Mouse (Mus musculus): Measurements from ENCODE around the gene Mapk7. TPM values are rescaled to one million over a fixed set of nuclear protein-coding genes. Genes with fewer than 3 reads are reported as not detected.

Gene Mapk7
- total and polyA plus RNA-seq, 3 experiments, result 12.4 to 32.3 (median 12.7) TPM

DNA sequence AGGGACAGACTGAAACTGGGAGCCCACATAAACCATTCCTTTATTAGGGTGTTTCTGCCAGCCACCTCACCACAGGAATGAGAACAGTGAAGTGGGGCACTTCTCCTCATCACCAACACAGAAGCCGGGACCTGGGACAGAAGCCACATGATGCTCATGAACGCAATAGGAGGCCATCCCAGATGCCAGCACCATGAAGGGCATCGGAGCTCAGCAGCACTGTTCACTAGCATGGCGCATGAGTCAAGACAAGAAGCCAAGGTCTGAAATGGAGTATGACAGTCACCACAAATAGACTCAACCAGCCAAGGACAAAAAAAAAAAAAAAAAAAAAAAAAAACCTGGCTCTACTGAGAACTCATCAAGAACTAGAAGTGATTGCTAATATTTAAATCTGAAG, 53.8 kb downstream of the Mapk7 start:
- DNase-seq (ENCODE audit: low spot score) (no peak), ATAC-seq (ENCODE audit: extremely low read depth, insufficient number of reproducible peaks, low FRiP score, poor library complexity, severe bottlenecking) (no peak)
- H3K4me3 ChIP-seq (ENCODE audit: low read depth, low read length), result no peak overlapping the region
- H3K9me3 ChIP-seq (replicated peaks), result no peaks in the 10 kb centered on the region
- peaks cover 10% of the 10 kb centered on the region for H3K27me3 ChIP-seq (ENCODE audit: insufficient read depth, low read length)
- 0 out of 2 replicates have a peak, but pooled peaks cover 5% of the 10 kb centered on the region for H3K4me1 ChIP-seq (ENCODE audit: insufficient read depth, low read depth, low read length)
- no peak for TF ChIP-seq GATA2 (IDR thresholded peaks at IDR 0.05; ENCODE audit: borderline replicate concordance, low read depth, low read length)
- no peak for TF ChIP-seq POLR2AphosphoS5 (IDR thresholded peaks at IDR 0.05; ENCODE audit: insufficient replicate concordance, low read depth, low read length)
- TF ChIP-seq GATA1 (IDR thresholded peaks at IDR 0.05; ENCODE audit: borderline replicate concordance, low read length), result no peak
- no peaks in the 10 kb centered on the region for H3K36me3 ChIP-seq (replicated peaks)

DNA sequence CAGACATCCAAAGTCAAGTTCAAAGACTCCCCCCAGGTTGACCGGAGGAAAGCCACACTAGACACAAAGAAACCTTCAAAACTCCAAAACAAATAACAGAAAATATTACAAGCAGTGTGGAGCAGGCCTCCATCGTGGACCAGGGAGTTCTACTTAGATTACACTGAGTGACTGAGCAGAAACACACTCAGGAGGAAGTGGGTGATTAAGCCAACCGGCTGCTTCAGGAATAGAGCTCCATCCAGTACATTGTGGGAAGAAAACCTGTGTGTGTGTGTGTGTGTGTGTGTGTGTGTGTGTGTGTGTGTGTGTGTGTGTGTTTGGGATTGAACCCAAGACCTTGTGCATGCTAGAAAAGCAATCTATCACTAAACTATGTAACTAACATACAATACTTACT, 55.0 kb downstream of the Mapk7 start:
- Histone ChIP-seq H3K9me3 (replicated peaks) (no peaks in the 10 kb centered on the region), H3K4me1 (ENCODE audit: insufficient read depth, low read depth, low read length) (0 out of 2 replicates have a peak, but pooled peaks cover 5% of the 10 kb centered on the region), H3K4me3 (ENCODE audit: low read depth, low read length) (no peak overlapping the region), H3K36me3 (replicated peaks) (no peaks in the 10 kb centered on the region), H3K27me3 (ENCODE audit: insufficient read depth, low read length) (peaks cover 12% of the 10 kb centered on the region)
- DNase-seq (ENCODE audit: low spot score) (no peak), ATAC-seq (ENCODE audit: extremely low read depth, insufficient number of reproducible peaks, low FRiP score, poor library complexity, severe bottlenecking) (no peak)
- TF ChIP-seq CTCF (IDR thresholded peaks at IDR 0.05; ENCODE audit: low read depth, low read length), result no peak
- no peak for TF ChIP-seq GATA1 (IDR thresholded peaks at IDR 0.05; ENCODE audit: borderline replicate concordance, low read length)
- TF ChIP-seq TAL1 (conservative IDR thresholded peaks at IDR 0.05; ENCODE audit: low read depth, low read length), result no peak
- no peak for TF ChIP-seq GATA2 (IDR thresholded peaks at IDR 0.05; ENCODE audit: borderline replicate concordance, low read depth, low read length)
- TF ChIP-seq POLR2AphosphoS5 (IDR thresholded peaks at IDR 0.05; ENCODE audit: insufficient replicate concordance, low read depth, low read length), result no peak

Other genes with a start within 250 kb of the Mapk7 start
- gene Aldh3a2, start 226.9 kb downstream of the Mapk7 start, total RNA-seq (2014; fragmentation: Nextera tagmentation), result 23.0 and 26.0 TPM in 2 replicates
- 22.1 and 27.0 TPM in 2 replicates for gene Aldh3a2, start 226.9 kb downstream of the Mapk7 start, total RNA-seq (2017)
- 3.0 and 3.7 TPM in 2 replicates for gene Aldh3a2, start 226.9 kb downstream of the Mapk7 start, polyA plus RNA-seq (2012)
- not detected in 2 replicates for gene Slc47a2, start 151.5 kb downstream of the Mapk7 start, total RNA-seq (2014; fragmentation: Nextera tagmentation)
- not detected in 2 replicates for gene Slc47a2, start 151.5 kb downstream of the Mapk7 start, total RNA-seq (2017)
- gene Slc47a2, start 151.5 kb downstream of the Mapk7 start, polyA plus RNA-seq (2012), result not detected in 2 replicates
- gene Slc47a1, start 116.1 kb downstream of the Mapk7 start, total RNA-seq (2014; fragmentation: Nextera tagmentation), result not detected in 2 replicates
- 0.11 TPM in 1 of 2 replicates, not detected in the other for gene Slc47a1, start 116.1 kb downstream of the Mapk7 start, total RNA-seq (2017)
- gene Slc47a1, start 116.1 kb downstream of the Mapk7 start, polyA plus RNA-seq (2012), result not detected in 2 replicates
- not detected in 2 replicates for gene Rnf112, start 40.3 kb downstream of the Mapk7 start, total RNA-seq (2014; fragmentation: Nextera tagmentation)
- 0.06 and 0.16 TPM in 2 replicates for gene Rnf112, start 40.3 kb downstream of the Mapk7 start, total RNA-seq (2017)
- not detected in 2 replicates for gene Rnf112, start 40.3 kb downstream of the Mapk7 start, polyA plus RNA-seq (2012)
- gene Mfap4, start 9.0 kb downstream of the Mapk7 start, total RNA-seq (2014; fragmentation: Nextera tagmentation), result not detected in 2 replicates
- gene Mfap4, start 9.0 kb downstream of the Mapk7 start, total RNA-seq (2017), result 0.33 TPM in 1 of 2 replicates, not detected in the other
- not detected in 2 replicates for gene Mfap4, start 9.0 kb downstream of the Mapk7 start, polyA plus RNA-seq (2012)
- gene B9d1, start 10.7 kb upstream of the Mapk7 start, total RNA-seq (2014; fragmentation: Nextera tagmentation), result 9.6 and 24.5 TPM in 2 replicates
- 11.2 and 22.8 TPM in 2 replicates for gene B9d1, start 10.7 kb upstream of the Mapk7 start, total RNA-seq (2017)
- 23.6 and 28.2 TPM in 2 replicates for gene B9d1, start 10.7 kb upstream of the Mapk7 start, polyA plus RNA-seq (2012)
- gene Epn2, start 85.3 kb upstream of the Mapk7 start, total RNA-seq (2014; fragmentation: Nextera tagmentation), result 4.5 and 6.2 TPM in 2 replicates
- gene Epn2, start 85.3 kb upstream of the Mapk7 start, total RNA-seq (2017), result 2.3 and 2.6 TPM in 2 replicates
- 1.6 and 2.6 TPM in 2 replicates for gene Epn2, start 85.3 kb upstream of the Mapk7 start, polyA plus RNA-seq (2012)
- 4.3 and 6.7 TPM in 2 replicates for gene Grap, start 158.9 kb upstream of the Mapk7 start, total RNA-seq (2014; fragmentation: Nextera tagmentation)
- gene Grap, start 158.9 kb upstream of the Mapk7 start, total RNA-seq (2017), result 7.2 and 12.3 TPM in 2 replicates
- gene Grap, start 158.9 kb upstream of the Mapk7 start, polyA plus RNA-seq (2012), result 10.0 and 11.6 TPM in 2 replicates
- gene Fam83g, start 189.7 kb upstream of the Mapk7 start, total RNA-seq (2014; fragmentation: Nextera tagmentation), result not detected in 2 replicates
- 0.05 TPM in 1 of 2 replicates, not detected in the other for gene Fam83g, start 189.7 kb upstream of the Mapk7 start, total RNA-seq (2017)
- not detected in 2 replicates for gene Fam83g, start 189.7 kb upstream of the Mapk7 start, polyA plus RNA-seq (2012)
- not detected in 2 replicates for gene Slc5a10, start 226.4 kb upstream of the Mapk7 start, total RNA-seq (2014; fragmentation: Nextera tagmentation)
- not detected in 2 replicates for gene Slc5a10, start 226.4 kb upstream of the Mapk7 start, total RNA-seq (2017)
- gene Slc5a10, start 226.4 kb upstream of the Mapk7 start, polyA plus RNA-seq (2012), result not detected in 2 replicates